In genomic region chr5:120706976-120707375, GRCm38 (mm10) we compare ENCODE assay signal across 9 mouse cellular contexts. TPM values are rescaled to one million over a fixed set of nuclear protein-coding genes. Genes with fewer than 3 reads are reported as not detected.
DNase-seq lines count a peak whose midpoint lies in the region; ATAC-seq and TF ChIP-seq lines count a peak whose summit lies in the region.
"Had no signal": no experiment of that assay in that cellular context is flagged by ENCODE, and none has a peak within 500 bp of the region (broad histone marks: within the 10 kb centered on the region; RNA-seq: fewer than 3 reads in every experiment).

No protein-coding gene starts in this region.

- no peak for DNase-seq in lung, embryonic 14.5 days
- no peak for DNase-seq in lung, adult 18-20 months
- no peak for DNase-seq in midbrain, postnatal 0 days (ENCODE audit: low spot score)
- no peak for DNase-seq in ovary, postnatal 10 days (ENCODE audit: low spot score)
- no peak for DNase-seq in lung, postnatal 10 days
- no peak for DNase-seq in left cerebral cortex, adult 18-20 months (ENCODE audit: low spot score in 2 of 2)

- H3K9me3 ChIP-seq in lung, embryonic 14.5 days (ENCODE audit: low read depth, low read length), result no peaks in the 10 kb centered on the region
- H3K9me3 ChIP-seq in embryonic facial prominence, embryonic 12.5 days, result no peaks in the 10 kb centered on the region
- H3K9me3 ChIP-seq in hindbrain, embryonic 12.5 days (replicated peaks), result no peaks in the 10 kb centered on the region
- no peaks in the 10 kb centered on the region for H3K9me3 ChIP-seq in midbrain, postnatal 0 days (ENCODE audit: low read length)

- H3K27ac ChIP-seq in lung, embryonic 14.5 days (ENCODE audit: low read depth), result no peak overlapping the region
- no peak overlapping the region for H3K27ac ChIP-seq in embryonic facial prominence, embryonic 12.5 days
- peak overlapping the region; percentile 40; the same call in 1 of the 2 replicates for H3K27ac ChIP-seq in hindbrain, embryonic 12.5 days
- no peak overlapping the region for H3K27ac ChIP-seq in midbrain, postnatal 0 days (ENCODE audit: low read depth, low read length)

- WGBS in lung, embryonic 14.5 days, result 43% methylated on average over 13 of the region's 13 CpGs
- 39% methylated on average over 11 of the region's 13 CpGs for WGBS in embryonic facial prominence, embryonic 12.5 days
- 26% methylated on average over 13 of the region's 13 CpGs for WGBS in hindbrain, embryonic 12.5 days
- 30% methylated on average over 13 of the region's 13 CpGs for WGBS in midbrain, postnatal 0 days

- H3K9ac ChIP-seq in lung, embryonic 14.5 days, result no peak overlapping the region
- no peak overlapping the region for H3K9ac ChIP-seq in embryonic facial prominence, embryonic 12.5 days
- H3K9ac ChIP-seq in hindbrain, embryonic 12.5 days, result peak overlapping the region; percentile 50
- H3K9ac ChIP-seq in midbrain, postnatal 0 days (replicated peaks; ENCODE audit: low read length, poor library complexity, severe bottlenecking), result peak overlapping the region; percentile 44; the same call in 1 of the 2 replicates

- H3K4me1 ChIP-seq in lung, embryonic 14.5 days (ENCODE audit: insufficient read depth), result 0 out of 2 replicates have a peak, but pooled peaks cover 3% of the 10 kb centered on the region
- H3K4me1 ChIP-seq in embryonic facial prominence, embryonic 12.5 days, result peaks cover 31% of the 10 kb centered on the region
- peaks cover 63% of the 10 kb centered on the region for H3K4me1 ChIP-seq in hindbrain, embryonic 12.5 days
- peaks cover 25% of the 10 kb centered on the region for H3K4me1 ChIP-seq in midbrain, postnatal 0 days (ENCODE audit: insufficient read depth, low read length)

- no peak for TF ChIP-seq CTCF in lung, embryonic 14.5 days (IDR thresholded peaks at IDR 0.05; ENCODE audit: low read depth)
- no peak for TF ChIP-seq CTCF in midbrain, postnatal 0 days (IDR thresholded peaks at IDR 0.05)

- H3K27me3 ChIP-seq in lung, embryonic 14.5 days (ENCODE audit: insufficient read depth, low read length), result peaks cover 31% of the 10 kb centered on the region
- H3K27me3 ChIP-seq in embryonic facial prominence, embryonic 12.5 days, result peaks cover 66% of the 10 kb centered on the region
- H3K27me3 ChIP-seq in hindbrain, embryonic 12.5 days, result peaks cover 71% of the 10 kb centered on the region
- no peaks in the 10 kb centered on the region for H3K27me3 ChIP-seq in midbrain, postnatal 0 days (ENCODE audit: insufficient read depth, low read length)

- H3K36me3 ChIP-seq in lung, embryonic 14.5 days (ENCODE audit: insufficient read depth), result no peaks in the 10 kb centered on the region
- H3K36me3 ChIP-seq in embryonic facial prominence, embryonic 12.5 days, result no peaks in the 10 kb centered on the region
- no peaks in the 10 kb centered on the region for H3K36me3 ChIP-seq in hindbrain, embryonic 12.5 days
- H3K36me3 ChIP-seq in midbrain, postnatal 0 days (ENCODE audit: insufficient read depth, low read length), result no peaks in the 10 kb centered on the region; the same call in 1 of the 2 replicates

- no peak for ATAC-seq in lung, embryonic 14.5 days (ENCODE audit: insufficient read depth)
- no peak for ATAC-seq in embryonic facial prominence, embryonic 12.5 days (ENCODE audit: insufficient number of reproducible peaks, insufficient read depth, low FRiP score, low TSS enrichment)
- ATAC-seq in hindbrain, embryonic 12.5 days (ENCODE audit: low FRiP score), result no peak
- no peak for ATAC-seq in midbrain, postnatal 0 days (ENCODE audit: low FRiP score)

- H3K4me2 ChIP-seq in lung, embryonic 14.5 days, result peak overlapping the region; percentile 25; the same call in 1 of the 2 replicates
- H3K4me2 ChIP-seq in embryonic facial prominence, embryonic 12.5 days (replicated peaks), result peak overlapping the region; percentile 41
- peak overlapping the region; percentile 52 for H3K4me2 ChIP-seq in hindbrain, embryonic 12.5 days (replicated peaks)
- H3K4me2 ChIP-seq in midbrain, postnatal 0 days (ENCODE audit: low read depth, low read length, poor library complexity, severe bottlenecking), result peak overlapping the region; percentile 84

- no peak overlapping the region for H3K4me3 ChIP-seq in lung, embryonic 14.5 days (ENCODE audit: low read depth, low read length)
- H3K4me3 ChIP-seq in embryonic facial prominence, embryonic 12.5 days, result 0 out of 2 replicates have a peak overlapping the region, but pooled peaks have one; percentile 14
- peak overlapping the region; percentile 22 for H3K4me3 ChIP-seq in hindbrain, embryonic 12.5 days
- peak overlapping the region; percentile 28 for H3K4me3 ChIP-seq in midbrain, postnatal 0 days (ENCODE audit: low read depth, low read length)

RNA-seq across cellular contexts. Expression of gene Dtx1, which starts 4.8 kb away (rescaled TPM):
- 2.2 and 2.8 TPM in 2 replicates for polyA plus RNA-seq in lung, embryonic 14.5 days (2014; fragmentation: Nextera tagmentation; extraction: Ambion mirVana)
- 8.9 and 9.1 TPM in 2 replicates for polyA plus RNA-seq in embryonic facial prominence, embryonic 12.5 days (2016; fragmentation: Nextera tagmentation; extraction: Ambion mirVana)
- 23.0 and 25.6 TPM in 2 replicates for polyA plus RNA-seq in hindbrain, embryonic 12.5 days (2016; fragmentation: Nextera tagmentation; extraction: Ambion mirVana)
- 240 and 242 TPM in 2 replicates for total RNA-seq in midbrain, postnatal 0 days (2014; rRNA removed)
- 63.0 and 67.9 TPM in 2 replicates for polyA plus RNA-seq in midbrain, postnatal 0 days (2015; fragmentation: Nextera tagmentation; extraction: Ambion mirVana)
- total RNA-seq in left cerebral cortex, adult 18-20 months (2021), result 10 to 100 TPM; 73.1 to 78.8 TPM

RNA-seq across cellular contexts. Expression of gene Oas2, which starts 42.7 kb away (rescaled TPM):
- polyA plus RNA-seq in lung, embryonic 14.5 days (2014; fragmentation: Nextera tagmentation; extraction: Ambion mirVana), result 0.28 and 0.57 TPM in 2 replicates
- 0.18 and 0.26 TPM in 2 replicates for polyA plus RNA-seq in embryonic facial prominence, embryonic 12.5 days (2016; fragmentation: Nextera tagmentation; extraction: Ambion mirVana)
- 0.30 TPM in 1 of 2 replicates, not detected in the other for polyA plus RNA-seq in hindbrain, embryonic 12.5 days (2016; fragmentation: Nextera tagmentation; extraction: Ambion mirVana)
- total RNA-seq in midbrain, postnatal 0 days (2014; rRNA removed), result 0.27 and 1.4 TPM in 2 replicates
- polyA plus RNA-seq in midbrain, postnatal 0 days (2015; fragmentation: Nextera tagmentation; extraction: Ambion mirVana), result 0.31 and 0.37 TPM in 2 replicates
- total RNA-seq in left cerebral cortex, adult 18-20 months (2021), result under 1 TPM in 1 of 2 experiments, not detected in 1; 0.26 TPM

RNA-seq across cellular contexts. Expression of gene Rasal1, which starts 58.4 kb away (rescaled TPM):
- polyA plus RNA-seq in lung, embryonic 14.5 days (2014; fragmentation: Nextera tagmentation; extraction: Ambion mirVana), result 0.15 TPM in 1 of 2 replicates, not detected in the other
- 0.18 and 0.26 TPM in 2 replicates for polyA plus RNA-seq in embryonic facial prominence, embryonic 12.5 days (2016; fragmentation: Nextera tagmentation; extraction: Ambion mirVana)
- polyA plus RNA-seq in hindbrain, embryonic 12.5 days (2016; fragmentation: Nextera tagmentation; extraction: Ambion mirVana), result 0.06 and 0.38 TPM in 2 replicates
- 18.1 and 24.7 TPM in 2 replicates for total RNA-seq in midbrain, postnatal 0 days (2014; rRNA removed)
- 8.2 and 9.9 TPM in 2 replicates for polyA plus RNA-seq in midbrain, postnatal 0 days (2015; fragmentation: Nextera tagmentation; extraction: Ambion mirVana)
- 10 to 100 TPM; 70.5 to 83.0 TPM for total RNA-seq in left cerebral cortex, adult 18-20 months (2021)
- total RNA-seq: gastrocnemius, postnatal 4 days had no signal

Comparison
In these comparisons a context has a peak if more than half of its experiments do, and no peak if none do; other contexts are left out.
1. H3K4me2 ChIP-seq: peak in every context shown above with its lines; median percentile 84 in midbrain, postnatal 0 days; 52 in hindbrain, embryonic 12.5 days; 41 in embryonic facial prominence, embryonic 12.5 days; 25 in lung, embryonic 14.5 days.
2. H3K9ac ChIP-seq: peak in hindbrain, embryonic 12.5 days (single experiment) and midbrain, postnatal 0 days (single experiment); none in lung, embryonic 14.5 days (single experiment) and embryonic facial prominence, embryonic 12.5 days (single experiment).